Comparison of ENCODE assay signal across 10 mouse cellular contexts in genomic region chr9:66240493-66240892, GRCm38 (mm10).
A peak's percentile ranks its signal among the peaks of the same experiment; 100 is the strongest.
DNase-seq lines count a peak whose midpoint lies in the region; ATAC-seq and TF ChIP-seq lines count a peak whose summit lies in the region.
"Had no signal": no experiment of that assay in that cellular context is flagged by ENCODE, and none has a peak within 500 bp of the region (broad histone marks: within the 10 kb centered on the region; RNA-seq: fewer than 3 reads in every experiment).

No protein-coding gene starts in this region.

- no peak for TF ChIP-seq CTCF in MEL (IDR thresholded peaks at IDR 0.05 in 2 of 3, conservative IDR thresholded peaks at IDR 0.05 in 1 of 3; ENCODE audit: control insufficient read depth in 1 of 3, insufficient read depth in 1 of 3, low read depth in 2 of 3, low read length in 3 of 3, poor library complexity in 1 of 3, severe bottlenecking in 1 of 3)

- no peak for ATAC-seq in heart, embryonic 14.5 days (ENCODE audit: insufficient number of reproducible peaks, insufficient read depth, low FRiP score, low read depth)
- no peak for ATAC-seq in heart, embryonic 11.5 days (replicated peaks; ENCODE audit: insufficient number of reproducible peaks, low FRiP score, low TSS enrichment)
- no peak for ATAC-seq in forebrain, embryonic 15.5 days (replicated peaks)

- peaks cover 24 to 42% of the 10 kb centered on the region in 2 experiments for H3K4me1 ChIP-seq in heart, embryonic 14.5 days (ENCODE audit: control insufficient read depth in 2 of 2, insufficient read depth in 2 of 2, low read length in 2 of 2)
- peaks cover 19% of the 10 kb centered on the region for H3K4me1 ChIP-seq in heart, embryonic 11.5 days (ENCODE audit: control insufficient read depth, insufficient read depth, low read length)
- H3K4me1 ChIP-seq in MEL (ENCODE audit: control insufficient read depth in 1 of 2, insufficient read depth in 2 of 2, low read length in 2 of 2): peaks cover 20 to 40% of the 10 kb centered on the region in 2 experiments
- peaks cover 30% of the 10 kb centered on the region for H3K4me1 ChIP-seq in embryonic facial prominence, embryonic 10.5 days
- H3K4me1 ChIP-seq in midbrain, embryonic 10.5 days: peaks cover 9% of the 10 kb centered on the region; the same call in 1 of the 2 replicates
- no peaks in the 10 kb centered on the region for H3K4me1 ChIP-seq in forebrain, embryonic 15.5 days

- no peaks in the 10 kb centered on the region for H3K79me2 ChIP-seq in MEL (ENCODE audit: control insufficient read depth, insufficient read depth, low read length, poor library complexity)

- DNase-seq in MEL (ENCODE audit: low read depth, low spot score): no peak
- no peak for DNase-seq in embryonic facial prominence, embryonic 10.5 days (ENCODE audit: low spot score)
- peak; percentile 69 for DNase-seq in lung, postnatal 36 days
- no peak for DNase-seq in midbrain, embryonic 10.5 days (ENCODE audit: low spot score)
- DNase-seq in MN1 (ENCODE audit: low spot score): no peak

- peak overlapping the region in 1 of 2 experiments; percentile 33; a peak in 2 of 4 replicates for H3K27ac ChIP-seq in heart, embryonic 14.5 days (replicated peaks in 1 of 2; ENCODE audit: control insufficient read depth in 1 of 2, insufficient read depth in 1 of 2, low read depth in 2 of 2, low read length in 2 of 2)
- H3K27ac ChIP-seq in heart, embryonic 11.5 days (ENCODE audit: low read depth, low read length): no peak overlapping the region
- peak overlapping the region; percentile 83 for H3K27ac ChIP-seq in MEL (ENCODE audit: control insufficient read depth, low read depth, low read length)
- peak overlapping the region; percentile 54 for H3K27ac ChIP-seq in embryonic facial prominence, embryonic 10.5 days (replicated peaks)
- H3K27ac ChIP-seq in midbrain, embryonic 10.5 days (replicated peaks): no peak overlapping the region
- no peak overlapping the region for H3K27ac ChIP-seq in forebrain, embryonic 15.5 days (replicated peaks)
- H3K27ac ChIP-seq: limb, embryonic 13.5 days had no signal

- no peak for TF ChIP-seq EP300 in MEL (IDR thresholded peaks at IDR 0.05; ENCODE audit: low read depth in 1 of 2, low read length in 2 of 2)

- 0 out of 4 replicates have a peak, but pooled peaks of 1 of the 2 experiments have one; percentile 23 for TF ChIP-seq POLR2A in MEL (IDR thresholded peaks at IDR 0.05; ENCODE audit: control insufficient read depth in 1 of 2, insufficient read depth in 1 of 2, low read depth in 1 of 2, low read length in 2 of 2, poor library complexity in 1 of 2)

- H3K9ac ChIP-seq in heart, embryonic 14.5 days (ENCODE audit: low read length): 0 out of 2 replicates have a peak overlapping the region, but pooled peaks have one; percentile 4
- H3K9ac ChIP-seq in heart, embryonic 11.5 days (ENCODE audit: low read depth, low read length): no peak overlapping the region
- peak overlapping the region; percentile 34 for H3K9ac ChIP-seq in MEL (ENCODE audit: control insufficient read depth, low read depth, low read length, poor library complexity, severe bottlenecking)
- no peak overlapping the region for H3K9ac ChIP-seq in forebrain, embryonic 15.5 days (replicated peaks)
- H3K9ac ChIP-seq: heart, embryonic 12.5 days; limb, embryonic 13.5 days had no signal

- no peak overlapping the region for H3K4me2 ChIP-seq in heart, embryonic 14.5 days (ENCODE audit: low read length)
- no peak overlapping the region for H3K4me2 ChIP-seq in heart, embryonic 11.5 days
- H3K4me2 ChIP-seq in forebrain, embryonic 15.5 days (replicated peaks): no peak overlapping the region
- H3K4me2 ChIP-seq: heart, embryonic 12.5 days; limb, embryonic 13.5 days had no signal

- no peak for TF ChIP-seq RAD21 in MEL (IDR thresholded peaks at IDR 0.05; ENCODE audit: low read depth, low read length)

- 28% methylated on average over 4 of the region's 4 CpGs for WGBS in heart, embryonic 14.5 days
- WGBS in heart, embryonic 11.5 days (ENCODE audit: insufficient replicate concordance): 40% methylated on average over 4 of the region's 4 CpGs
- 40% methylated on average over 4 of the region's 4 CpGs for WGBS in embryonic facial prominence, embryonic 10.5 days
- WGBS in midbrain, embryonic 10.5 days: 56% methylated on average over 4 of the region's 4 CpGs
- 66% methylated on average over 4 of the region's 4 CpGs for WGBS in forebrain, embryonic 15.5 days

- H3K4me3 ChIP-seq in heart, embryonic 14.5 days (ENCODE audit: control insufficient read depth in 1 of 2, insufficient read depth in 1 of 2, low read depth in 1 of 2, low read length in 2 of 2): no peak overlapping the region
- H3K4me3 ChIP-seq in heart, embryonic 11.5 days (ENCODE audit: low read depth, low read length): no peak overlapping the region
- no peak overlapping the region for H3K4me3 ChIP-seq in MEL (ENCODE audit: control insufficient read depth in 1 of 2, insufficient read depth in 1 of 2, low read depth in 2 of 2, low read length in 2 of 2)
- no peak overlapping the region for H3K4me3 ChIP-seq in embryonic facial prominence, embryonic 10.5 days
- no peak overlapping the region for H3K4me3 ChIP-seq in midbrain, embryonic 10.5 days
- H3K4me3 ChIP-seq in forebrain, embryonic 15.5 days: no peak overlapping the region
- H3K4me3 ChIP-seq: heart, embryonic 12.5 days; limb, embryonic 13.5 days had no signal

- no peaks in the 10 kb centered on the region for H3K36me3 ChIP-seq in heart, embryonic 14.5 days (ENCODE audit: control insufficient read depth, insufficient read depth, low read length)
- H3K36me3 ChIP-seq in heart, embryonic 11.5 days (ENCODE audit: control insufficient read depth, insufficient read depth, low read length): no peaks in the 10 kb centered on the region
- peaks cover 0 to 28% of the 10 kb centered on the region in 2 experiments; a peak in 2 of 4 replicates for H3K36me3 ChIP-seq in MEL (ENCODE audit: control insufficient read depth in 1 of 2, insufficient read depth in 2 of 2, low read length in 2 of 2)
- H3K36me3 ChIP-seq in embryonic facial prominence, embryonic 10.5 days (replicated peaks): no peaks in the 10 kb centered on the region
- no peaks in the 10 kb centered on the region for H3K36me3 ChIP-seq in midbrain, embryonic 10.5 days
- H3K36me3 ChIP-seq in forebrain, embryonic 15.5 days: no peaks in the 10 kb centered on the region
- H3K36me3 ChIP-seq: heart, embryonic 12.5 days; limb, embryonic 13.5 days had no signal

- no peaks in the 10 kb centered on the region for H3K9me3 ChIP-seq in heart, embryonic 14.5 days (ENCODE audit: control insufficient read depth, low read length)
- no peaks in the 10 kb centered on the region for H3K9me3 ChIP-seq in heart, embryonic 11.5 days (replicated peaks; ENCODE audit: control insufficient read depth, low read length)
- no peaks in the 10 kb centered on the region for H3K9me3 ChIP-seq in MEL (replicated peaks; ENCODE audit: insufficient read depth, low read length)
- no peaks in the 10 kb centered on the region for H3K9me3 ChIP-seq in embryonic facial prominence, embryonic 10.5 days
- no peaks in the 10 kb centered on the region for H3K9me3 ChIP-seq in midbrain, embryonic 10.5 days (replicated peaks)
- H3K9me3 ChIP-seq in forebrain, embryonic 15.5 days: no peaks in the 10 kb centered on the region
- H3K9me3 ChIP-seq: heart, embryonic 12.5 days; limb, embryonic 13.5 days had no signal

- no peaks in the 10 kb centered on the region for H3K27me3 ChIP-seq in heart, embryonic 14.5 days (ENCODE audit: control insufficient read depth, insufficient read depth, low read length)
- no peaks in the 10 kb centered on the region for H3K27me3 ChIP-seq in heart, embryonic 11.5 days (ENCODE audit: control insufficient read depth, insufficient read depth, low read length)
- no peaks in the 10 kb centered on the region for H3K27me3 ChIP-seq in MEL (ENCODE audit: control insufficient read depth in 1 of 2, insufficient read depth in 2 of 2, low read length in 2 of 2)
- no peaks in the 10 kb centered on the region for H3K27me3 ChIP-seq in embryonic facial prominence, embryonic 10.5 days (replicated peaks; ENCODE audit: low read depth, poor library complexity, severe bottlenecking)
- no peaks in the 10 kb centered on the region for H3K27me3 ChIP-seq in midbrain, embryonic 10.5 days (ENCODE audit: low read depth, poor library complexity, severe bottlenecking)
- H3K27me3 ChIP-seq in forebrain, embryonic 15.5 days: no peaks in the 10 kb centered on the region
- H3K27me3 ChIP-seq: heart, embryonic 12.5 days; limb, embryonic 13.5 days had no signal

TF ChIP-seq in MEL, 35 proteins besides CTCF, POLR2A, EP300 and RAD21:
- TF ChIP-seq POLR2AphosphoS2 (IDR thresholded peaks at IDR 0.05; ENCODE audit: low read length) (no peak), ZNF384 (IDR thresholded peaks at IDR 0.05; ENCODE audit: low read depth, low read length) (no peak), NRF1 (IDR thresholded peaks at IDR 0.05; ENCODE audit: insufficient read depth, low read depth, low read length, poor library complexity, severe bottlenecking) (no peak), ZC3H11A (IDR thresholded peaks at IDR 0.05; ENCODE audit: low read depth, low read length) (no peak), BHLHE40 (IDR thresholded peaks at IDR 0.05; ENCODE audit: borderline replicate concordance, low read depth, low read length) (no peak), GABPA (IDR thresholded peaks at IDR 0.05; ENCODE audit: low read depth, low read length) (no peak), ZMIZ1 (IDR thresholded peaks at IDR 0.05; ENCODE audit: low read depth, low read length) (no peak), MEF2A (IDR thresholded peaks at IDR 0.05; ENCODE audit: extremely low read depth, insufficient replicate concordance, low read depth, low read length, poor library complexity, severe bottlenecking) (no peak), SMC3 (IDR thresholded peaks at IDR 0.05; ENCODE audit: low read depth, low read length) (no peak), NELFE (IDR thresholded peaks at IDR 0.05; ENCODE audit: low read depth, low read length) (no peak), MYC (IDR thresholded peaks at IDR 0.05; ENCODE audit: low read depth, low read length) (no peak), POLR2AphosphoS5 (IDR thresholded peaks at IDR 0.05; ENCODE audit: borderline replicate concordance, low read depth, low read length) (no peak), GATA1 (IDR thresholded peaks at IDR 0.05; ENCODE audit: low read depth, low read length) (no peak), HCFC1 (IDR thresholded peaks at IDR 0.05; ENCODE audit: low read depth, low read length) (no peak)

Comparison
In these comparisons a context has a peak if more than half of its experiments do, and no peak if none do; other contexts are left out.
1. H3K9ac ChIP-seq: peak in heart, embryonic 14.5 days (single experiment) and MEL (single experiment); none in heart, embryonic 11.5 days (single experiment) and forebrain, embryonic 15.5 days (single experiment).
2. H3K27ac ChIP-seq: peak in MEL (single experiment) and embryonic facial prominence, embryonic 10.5 days (single experiment); none in heart, embryonic 11.5 days (single experiment), midbrain, embryonic 10.5 days (single experiment) and forebrain, embryonic 15.5 days (single experiment).